Mouse (Mus musculus) neural tube, embryonic 14.5 days (tissue): ENCODE results near the gene Cyb5rl. TPM values are rescaled to one million over a fixed set of nuclear protein-coding genes. Genes with fewer than 3 reads are reported as not detected.

Experiments used
- ATAC-seq: fragments of 200-750 bp; cut with Nextera tagmentation; 2 replicates; pipeline ENCODE4 v1.8.0; 2017; ENCODE audit warnings: low read depth, mild to moderate bottlenecking, moderate TSS enrichment, moderate library complexity
- H3K27ac ChIP-seq: fragments of 300-500 bp; sonication (generic); 2 replicates; pipeline ENCODE4 v1.5.1; 2014; ENCODE audit warnings: low read depth, mild to moderate bottlenecking, control low read depth, low read length, moderate library complexity, mixed read lengths
- H3K27me3 ChIP-seq: fragments of 300-500 bp; sonication (generic); 2 replicates; pipeline ENCODE4 v1.6.1; 2014; ENCODE audit warnings: low read length; ENCODE audit not compliant: control insufficient read depth, insufficient read depth
- H3K36me3 ChIP-seq: fragments of 300-500 bp; sonication (generic); 2 replicates; pipeline ENCODE4 v1.6.1; 2014; ENCODE audit warnings: low read length, mixed read lengths; ENCODE audit not compliant: control insufficient read depth, insufficient read depth
- H3K4me1 ChIP-seq: fragments of 300-500 bp; sonication (generic); 2 replicates; pipeline ENCODE4 v1.6.1; 2014; ENCODE audit warnings: low read length; ENCODE audit not compliant: control insufficient read depth, insufficient read depth
- H3K4me2 ChIP-seq: fragments of 300-500 bp; sonication (generic); 2 replicates; pipeline ENCODE4 v1.6.1; 2014; ENCODE audit warnings: mild to moderate bottlenecking, low read depth, low read length, control low read depth
- H3K4me3 ChIP-seq: fragments of 300-500 bp; sonication (generic); 2 replicates; pipeline ENCODE4 v1.5.1; 2014; ENCODE audit warnings: low read depth, low read length, control low read depth, mixed read lengths
- H3K9ac ChIP-seq: fragments of 300-500 bp; sonication (generic); replicated peaks from 2 replicates; pipeline ENCODE4 v1.6.1; 2014; ENCODE audit warnings: low read depth, mild to moderate bottlenecking, control low read depth, low read length, mixed read lengths
- H3K9me3 ChIP-seq: fragments of 300-500 bp; sonication (generic); 2 replicates; pipeline ENCODE4 v1.6.1; 2016; ENCODE audit warnings: low read length; ENCODE audit not compliant: control insufficient read depth
- WGBS: fragments of 180-500 bp; shearing (Covaris S2); extraction: QIAGEN DNeasy Blood & Tissue Kit; methylation state at CpG from one replicate; pipeline ENCODE4 v1.1.7; 2014; 5-methylcytosine and 5-hydroxymethylcytosine counted together
- polyA plus RNA-seq: library from polyadenylated mRNA; unstranded; fragments of >200 nt; fragmentation: Nextera tagmentation; extraction: Ambion mirVana; gene quantifications from 2 replicates; pipeline ENCODE4 v1.2.1, GENCODE M21; 2014

Gene Cyb5rl
- polyA plus RNA-seq, 1 experiment from 2014 or later, result 4.8 TPM

DNA sequence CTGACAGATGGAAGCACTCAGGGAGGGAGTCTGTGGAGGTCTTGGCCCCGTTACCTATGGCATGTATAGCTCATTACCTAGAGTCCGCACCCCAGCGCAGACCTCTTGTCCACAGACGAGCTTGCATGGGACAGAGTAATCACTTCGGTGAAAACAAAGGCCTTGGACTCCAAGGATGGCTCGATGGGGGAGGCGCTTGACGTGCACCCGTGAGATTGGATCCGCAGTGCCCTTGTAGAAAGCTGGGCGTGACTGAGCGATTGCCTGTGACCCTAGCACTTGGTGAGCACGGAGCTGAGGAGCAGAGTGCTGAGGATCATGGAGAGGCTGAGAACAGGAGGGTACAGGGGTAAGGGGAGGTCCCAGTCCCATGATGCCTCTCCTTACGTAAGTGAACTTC is 24.9 kb downstream of the Cyb5rl start:
- H3K9ac ChIP-seq, result no peak overlapping the region
- no peak overlapping the region for H3K4me3 ChIP-seq
- H3K36me3 ChIP-seq, result no peaks in the 10 kb centered on the region
- no peaks in the 10 kb centered on the region for H3K27me3 ChIP-seq
- H3K4me2 ChIP-seq, result no peak overlapping the region
- no peak overlapping the region for H3K27ac ChIP-seq
- no peak for ATAC-seq
- H3K9me3 ChIP-seq, result no peaks in the 10 kb centered on the region
- 85% methylated on average over 14 of the region's 14 CpGs for WGBS
- H3K4me1 ChIP-seq, result peaks cover 6% of the 10 kb centered on the region; the same call in 1 of the 2 replicates

DNA sequence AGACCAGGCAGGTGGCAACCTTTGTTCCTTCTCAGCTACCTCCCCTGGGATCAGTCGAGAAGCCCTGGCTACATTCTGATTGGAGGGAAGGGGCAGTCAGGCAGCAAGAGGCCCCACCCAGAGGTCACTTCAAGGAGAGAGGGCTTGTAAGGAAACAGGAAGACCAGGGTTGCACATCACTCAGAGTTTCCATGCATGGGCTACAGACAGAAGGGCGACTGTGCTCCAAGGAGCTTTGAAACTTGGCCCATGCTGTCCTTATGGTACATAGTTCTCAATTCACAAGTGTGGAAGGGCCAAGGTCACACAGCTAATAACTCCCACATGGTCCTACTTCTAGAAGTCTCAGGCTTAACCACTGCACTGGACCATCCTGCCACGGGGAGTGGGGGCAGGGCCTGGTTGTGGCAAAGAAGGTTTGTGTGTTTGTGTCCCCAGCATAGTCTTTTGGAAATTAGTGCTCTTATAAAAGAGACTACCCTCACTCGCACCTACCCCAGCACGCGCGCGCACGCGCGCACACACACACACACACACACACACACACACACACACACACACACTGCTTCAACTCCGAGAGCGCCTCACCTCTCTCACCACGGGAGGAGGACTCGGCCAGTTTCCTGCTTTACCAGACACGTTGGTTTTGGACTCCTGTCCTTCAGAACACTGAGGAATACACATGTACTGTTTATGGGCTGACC is 27.8 kb downstream of the Cyb5rl start:
- no peak overlapping the region for H3K27ac ChIP-seq
- 83% methylated on average over 16 of the region's 16 CpGs for WGBS
- H3K27me3 ChIP-seq, result no peaks in the 10 kb centered on the region
- no peak overlapping the region for H3K4me2 ChIP-seq
- no peak overlapping the region for H3K9ac ChIP-seq
- ATAC-seq, result no peak
- no peaks in the 10 kb centered on the region for H3K36me3 ChIP-seq
- H3K4me1 ChIP-seq, result peaks cover 10% of the 10 kb centered on the region; the same call in 1 of the 2 replicates
- no peak overlapping the region for H3K4me3 ChIP-seq
- no peaks in the 10 kb centered on the region for H3K9me3 ChIP-seq

DNA sequence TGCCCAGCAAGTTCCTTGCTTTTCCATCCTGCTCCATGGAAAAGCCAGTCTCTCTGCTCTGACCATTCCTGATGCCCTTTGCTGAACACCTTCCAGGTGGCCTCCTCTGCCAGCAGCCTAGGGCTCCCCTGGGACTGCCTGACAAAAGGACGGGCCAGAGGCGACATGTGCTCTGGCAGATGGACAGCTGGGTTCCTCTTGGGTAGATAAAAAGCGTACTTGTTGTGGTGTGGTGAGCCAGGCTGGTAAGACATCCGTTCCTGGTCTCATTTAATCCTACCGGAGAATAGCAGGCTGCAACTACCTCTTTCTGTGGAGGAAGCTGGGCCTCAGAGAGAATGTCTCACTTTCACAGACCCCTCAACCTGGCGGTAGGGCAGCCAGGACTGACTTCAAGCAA is 29.3 kb downstream of the Cyb5rl start:
- Histone ChIP-seq H3K9me3 (no peaks in the 10 kb centered on the region), H3K4me1 (peaks cover 10% of the 10 kb centered on the region; the same call in 1 of the 2 replicates), H3K4me2 (no peak overlapping the region), H3K36me3 (no peaks in the 10 kb centered on the region), H3K4me3 (no peak overlapping the region), H3K9ac (no peak overlapping the region), H3K27me3 (no peaks in the 10 kb centered on the region), H3K27ac (no peak overlapping the region; the same call in 1 of the 2 replicates)
- WGBS, result 22% methylated on average over 6 of the region's 6 CpGs
- ATAC-seq, result no peak

DNA sequence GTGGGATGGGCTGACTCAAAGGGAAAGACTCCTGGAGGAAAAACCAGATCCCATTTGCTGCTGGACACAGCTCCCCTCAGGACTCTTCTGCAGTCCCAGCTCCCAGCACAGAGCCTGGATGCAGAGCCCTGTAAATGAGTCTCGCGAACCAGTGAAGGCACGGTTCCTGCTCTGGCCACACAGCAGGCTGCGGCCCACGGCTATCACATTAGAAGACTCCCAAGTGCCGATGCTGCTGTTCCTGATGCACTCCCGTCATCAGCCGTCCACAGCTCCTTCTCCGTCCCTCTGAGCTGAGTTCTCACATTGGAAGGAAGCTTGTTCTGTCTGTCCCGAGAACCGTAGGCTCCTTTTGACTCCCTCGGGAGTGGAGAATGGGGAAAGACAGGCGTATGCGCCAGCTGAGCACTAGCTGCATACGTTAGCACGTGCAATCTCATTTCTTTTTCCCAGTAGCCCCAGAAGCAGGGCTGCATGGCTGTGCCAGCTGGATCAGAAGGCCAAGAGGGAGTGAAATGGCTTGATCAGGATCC is 30.1 kb downstream of the Cyb5rl start, which contains the start of gene Cdcp2:
Gene Cdcp2, plus strand, starts transcription at position 51 of the 533 bp plus-strand sequence.
- no peak for ATAC-seq
- Histone ChIP-seq H3K27me3 (no peaks in the 10 kb centered on the region), H3K36me3 (no peaks in the 10 kb centered on the region), H3K27ac (no peak within 1 kb of the TSS; the same call in 1 of the 2 replicates), H3K9ac (0 out of 2 replicates have a peak within 1 kb of the TSS, but pooled peaks have one; percentile 21), H3K4me3 (no peak within 1 kb of the TSS), H3K4me1 (peaks cover 10% of the 10 kb centered on the region; the same call in 1 of the 2 replicates), H3K9me3 (no peaks in the 10 kb centered on the region), H3K4me2 (no peak within 1 kb of the TSS)
- 29% methylated on average over 16 of the region's 16 CpGs for WGBS

DNA sequence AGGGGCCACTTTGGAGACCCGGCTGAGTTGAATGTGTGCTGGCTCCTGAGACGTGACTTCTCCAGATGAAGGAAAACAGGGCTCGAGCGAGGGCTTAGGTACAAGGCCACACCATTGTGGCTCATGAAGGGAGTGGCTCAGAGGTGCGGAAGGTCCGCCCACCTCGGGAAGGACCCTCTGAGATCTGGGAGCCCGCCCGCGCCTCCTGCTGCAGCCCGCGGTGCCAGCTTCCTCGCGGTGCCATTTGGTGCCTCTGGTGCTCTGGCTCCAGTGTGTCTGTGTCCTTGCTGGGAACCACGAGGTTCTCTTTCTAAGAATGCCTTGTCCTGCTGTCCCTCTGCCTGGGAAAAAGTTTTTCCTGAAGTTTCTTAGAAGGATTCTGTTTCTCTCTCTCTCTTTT is 31.1 kb downstream of the Cyb5rl start:
- Histone ChIP-seq H3K27me3 (no peaks in the 10 kb centered on the region), H3K9ac (no peak overlapping the region), H3K4me3 (no peak overlapping the region), H3K27ac (no peak overlapping the region), H3K9me3 (no peaks in the 10 kb centered on the region), H3K36me3 (no peaks in the 10 kb centered on the region), H3K4me1 (peaks cover 10% of the 10 kb centered on the region; the same call in 1 of the 2 replicates), H3K4me2 (no peak overlapping the region)
- 66% methylated on average over 15 of the region's 15 CpGs for WGBS
- ATAC-seq, result no peak

DNA sequence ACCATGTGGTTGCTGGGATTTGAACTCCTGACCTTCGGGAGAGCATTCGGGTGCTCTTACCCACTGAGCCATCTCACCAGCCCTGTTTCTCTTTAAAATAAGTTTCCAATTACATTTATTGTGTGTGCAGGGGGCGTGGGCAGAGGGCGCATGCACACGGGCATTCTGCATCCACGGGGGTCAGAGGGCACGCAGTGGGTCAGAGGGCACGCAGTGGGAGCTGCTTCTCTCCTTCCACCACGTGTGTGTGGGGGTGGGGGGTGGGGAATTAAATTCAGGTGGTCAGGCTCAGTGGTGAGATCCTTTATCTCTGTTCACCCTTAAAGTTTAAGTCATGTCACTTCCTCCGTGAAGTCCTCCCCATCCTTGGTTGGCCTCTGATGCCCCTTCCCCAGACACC is 31.6 kb downstream of the Cyb5rl start:
- H3K4me2 ChIP-seq, result no peak overlapping the region
- H3K36me3 ChIP-seq, result no peaks in the 10 kb centered on the region
- 79% methylated on average over 10 of the region's 10 CpGs for WGBS
- ATAC-seq, result no peak
- no peak overlapping the region for H3K4me3 ChIP-seq
- no peak overlapping the region for H3K9ac ChIP-seq
- no peaks in the 10 kb centered on the region for H3K9me3 ChIP-seq
- no peak overlapping the region for H3K27ac ChIP-seq
- H3K27me3 ChIP-seq, result no peaks in the 10 kb centered on the region
- H3K4me1 ChIP-seq, result peaks cover 10% of the 10 kb centered on the region; the same call in 1 of the 2 replicates

DNA sequence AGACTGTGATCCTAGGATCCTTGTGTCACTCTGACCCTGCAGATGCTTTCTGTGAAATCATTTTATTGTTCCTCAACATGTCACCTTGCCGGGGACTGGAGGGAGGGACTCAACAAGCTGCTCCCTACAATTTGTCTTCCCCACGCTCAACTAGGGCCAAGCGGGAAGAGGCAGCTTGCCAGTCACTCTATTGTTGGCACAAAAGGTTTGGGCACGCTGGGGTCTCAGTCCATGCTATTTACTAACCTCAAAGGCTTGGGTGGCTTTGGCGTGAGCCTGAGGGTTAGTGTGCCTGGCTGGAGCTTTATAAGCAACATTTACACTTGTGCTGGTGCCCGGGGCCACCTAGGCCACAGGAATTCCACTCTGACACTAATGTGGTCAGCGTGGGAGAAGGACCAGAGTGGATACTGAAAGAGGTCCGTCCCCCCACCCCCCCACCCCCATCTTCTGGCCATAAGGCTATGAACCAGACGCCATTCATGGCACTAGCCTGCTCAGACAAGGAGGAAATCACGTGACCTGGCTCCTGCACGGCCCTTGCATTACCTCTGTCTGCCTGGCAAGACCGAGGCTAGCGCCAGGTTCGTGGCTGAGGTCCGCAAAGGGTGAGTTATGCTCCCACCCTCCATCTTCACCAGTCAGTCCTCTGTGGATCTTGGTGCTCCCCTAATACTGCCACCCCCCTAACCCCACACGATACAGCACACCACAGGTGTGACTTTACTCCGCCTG is 32.2 kb downstream of the Cyb5rl start:
- no peaks in the 10 kb centered on the region for H3K36me3 ChIP-seq
- H3K27ac ChIP-seq, result no peak overlapping the region
- ATAC-seq, result no peak
- 66% methylated on average over 17 of the region's 17 CpGs for WGBS
- no peaks in the 10 kb centered on the region for H3K9me3 ChIP-seq
- H3K27me3 ChIP-seq, result no peaks in the 10 kb centered on the region
- H3K4me1 ChIP-seq, result peaks cover 10% of the 10 kb centered on the region; the same call in 1 of the 2 replicates
- H3K4me3 ChIP-seq, result no peak overlapping the region
- no peak overlapping the region for H3K9ac ChIP-seq
- no peak overlapping the region for H3K4me2 ChIP-seq

DNA sequence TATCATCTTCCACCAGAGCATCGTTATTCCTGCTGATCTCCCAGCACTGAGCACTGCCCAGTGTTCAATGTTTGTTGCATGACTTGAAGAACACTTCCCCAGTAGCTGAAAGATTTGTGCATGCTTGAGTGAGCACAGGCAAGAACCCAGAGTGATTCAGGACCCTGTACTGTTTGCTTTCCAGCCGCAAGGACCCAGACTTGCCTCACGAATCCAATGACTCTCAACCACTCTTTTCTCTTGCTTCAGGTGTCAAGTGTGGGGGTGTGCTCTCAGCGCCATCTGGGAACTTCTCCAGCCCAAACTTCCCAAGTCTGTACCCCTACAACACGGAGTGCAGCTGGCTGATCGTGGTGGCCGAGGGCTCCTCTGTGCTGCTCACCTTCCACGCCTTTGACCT is 35.4 kb downstream of the Cyb5rl start:
- H3K27me3 ChIP-seq, result no peaks in the 10 kb centered on the region
- no peaks in the 10 kb centered on the region for H3K9me3 ChIP-seq
- H3K9ac ChIP-seq, result no peak overlapping the region
- H3K36me3 ChIP-seq, result no peaks in the 10 kb centered on the region
- WGBS, result 79% methylated on average over 8 of the region's 8 CpGs
- no peak for ATAC-seq
- H3K4me2 ChIP-seq, result no peak overlapping the region
- H3K4me3 ChIP-seq, result no peak overlapping the region
- H3K27ac ChIP-seq, result no peak overlapping the region
- no peaks in the 10 kb centered on the region for H3K4me1 ChIP-seq

DNA sequence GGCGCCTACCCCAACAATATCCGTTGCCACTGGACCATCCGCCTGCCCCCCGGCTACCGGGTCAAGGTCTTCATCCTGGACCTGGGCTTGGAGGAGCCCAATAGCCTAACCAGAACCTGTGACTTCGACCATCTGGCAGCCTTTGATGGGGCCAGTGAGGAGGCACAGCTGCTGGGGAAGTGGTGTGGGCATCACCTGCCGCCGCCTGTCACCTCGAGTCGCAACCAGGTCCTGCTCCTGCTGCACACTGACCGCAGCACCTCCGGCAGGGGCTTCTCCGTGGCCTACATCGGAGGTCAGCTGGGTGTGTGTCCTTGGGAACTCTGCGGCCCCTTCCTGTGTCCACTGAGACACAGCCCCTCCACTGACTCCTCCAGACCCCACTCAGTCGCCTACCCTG is 40.0 kb downstream of the Cyb5rl start:
- ATAC-seq, result no peak
- no peak overlapping the region for H3K27ac ChIP-seq
- WGBS, result 92% methylated on average over 16 of the region's 16 CpGs
- no peaks in the 10 kb centered on the region for H3K27me3 ChIP-seq
- no peak overlapping the region for H3K4me3 ChIP-seq
- no peaks in the 10 kb centered on the region for H3K9me3 ChIP-seq
- no peaks in the 10 kb centered on the region for H3K36me3 ChIP-seq
- no peak overlapping the region for H3K9ac ChIP-seq
- no peak overlapping the region for H3K4me2 ChIP-seq
- 0 out of 2 replicates have a peak, but pooled peaks cover 9% of the 10 kb centered on the region for H3K4me1 ChIP-seq
